Mouse (Mus musculus) gastrocnemius, postnatal 36 days (tissue): ENCODE data around the gene Fam129a. TPM values are rescaled to one million over a fixed set of nuclear protein-coding genes. Genes with fewer than 3 reads are reported as not detected.

Experiments
- DNase-seq, 2 experiments: peaks; one replicate each; pipeline ENCODE4 v3.0.0; 2022
- intact Hi-C: fragments of 180-260 bp; cut with DNase I; formaldehyde crosslinking; loops from one replicate; pipeline ENCODE4 v1.15.1; 2025
- total RNA-seq, 2 experiments: library from RNA; stranded (reverse); gene quantifications; 2 replicates each; pipeline ENCODE4 v1.2.3; 2021

Gene Fam129a
- total RNA-seq, 2 experiments from 2014 or later, result 9.5 to 10.4 TPM

- DNase-seq, result no peak
- intact Hi-C loops, result no loop called here
These were observed 53.6 kb downstream of the Fam129a start for GRCm38 (mm10) chr1:151624442-151625226.

GRCm38 (mm10) chr1:151625260-151625659, 54.3 kb downstream of the Fam129a start:
- DNase-seq, result no peak
- intact Hi-C loops, result no loop called here

- intact Hi-C loops, result no loop called here
- DNase-seq, result no peak
These were observed 54.7 kb downstream of the Fam129a start for GRCm38 (mm10) chr1:151625690-151626089.

GRCm38 (mm10) chr1:151626631-151627030, 55.6 kb downstream of the Fam129a start:
- intact Hi-C loops, result no loop called here

GRCm38 (mm10) chr1:151627141-151627540, 56.2 kb downstream of the Fam129a start:
- intact Hi-C loops, result no loop called here
- no peak for DNase-seq

More at GRCm38 (mm10) chr1:151626631-151627030, 55.6 kb downstream of the Fam129a start:
- no peak for DNase-seq

- intact Hi-C loops, result no loop called here
These were observed 58.7 kb downstream of the Fam129a start for GRCm38 (mm10) chr1:151629591-151630250.

GRCm38 (mm10) chr1:151630251-151630628, 59.3 kb downstream of the Fam129a start:
- DNase-seq, result no peak
- intact Hi-C loops, result no loop called here

More at GRCm38 (mm10) chr1:151629591-151630250, 58.7 kb downstream of the Fam129a start:
- no peak for DNase-seq

GRCm38 (mm10) chr1:151631061-151631460, 60.1 kb downstream of the Fam129a start:
- no peak for DNase-seq
- intact Hi-C loops, result no loop called here

GRCm38 (mm10) chr1:151631703-151632294, 60.8 kb downstream of the Fam129a start:
- intact Hi-C loops, result no loop called here

GRCm38 (mm10) chr1:151632567-151633356, 61.8 kb downstream of the Fam129a start:
- no peak for DNase-seq
- intact Hi-C loops, result no loop called here

More at GRCm38 (mm10) chr1:151631703-151632294, 60.8 kb downstream of the Fam129a start:
- no peak for DNase-seq

GRCm38 (mm10) chr1:151636637-151637036, 65.7 kb downstream of the Fam129a start:
- intact Hi-C loops, result no loop called here
- DNase-seq, result no peak

GRCm38 (mm10) chr1:151637351-151637922, 66.5 kb downstream of the Fam129a start:
- no peak for DNase-seq
- intact Hi-C loops, result no loop called here

GRCm38 (mm10) chr1:151638357-151638756, 67.4 kb downstream of the Fam129a start:
- DNase-seq, result no peak
- intact Hi-C loops, result no loop called here

GRCm38 (mm10) chr1:151638770-151639169, 67.8 kb downstream of the Fam129a start:
- intact Hi-C loops, result no loop called here
- no peak for DNase-seq

GRCm38 (mm10) chr1:151646380-151646779, 75.4 kb downstream of the Fam129a start:
- DNase-seq, result no peak
- intact Hi-C loops, result no loop called here

GRCm38 (mm10) chr1:151648099-151648498, 77.1 kb downstream of the Fam129a start:
- intact Hi-C loops, result no loop called here
- no peak for DNase-seq

- DNase-seq, result no peak
- intact Hi-C loops, result no loop called here
These were observed 86.1 kb downstream of the Fam129a start for GRCm38 (mm10) chr1:151657042-151657605.

GRCm38 (mm10) chr1:151658291-151658830, 87.4 kb downstream of the Fam129a start:
- intact Hi-C loops, result no loop called here
- no peak for DNase-seq

GRCm38 (mm10) chr1:151659636-151660035, 88.7 kb downstream of the Fam129a start:
- intact Hi-C loops, result no loop called here
- DNase-seq, result no peak

GRCm38 (mm10) chr1:151660251-151660650, 89.3 kb downstream of the Fam129a start:
- intact Hi-C loops, result no loop called here

More at GRCm38 (mm10) chr1:151660251-151660650, 89.3 kb downstream of the Fam129a start:
- no peak for DNase-seq
